Mouse (Mus musculus): ENCODE measurements at regions not wholly inside any gene's neighbourhood (a gene's known extent, or its start where the extent isn't known, plus 50 kb on each side); places are given as distances from the start of the nearest gene placed in this dataset.

DNA sequence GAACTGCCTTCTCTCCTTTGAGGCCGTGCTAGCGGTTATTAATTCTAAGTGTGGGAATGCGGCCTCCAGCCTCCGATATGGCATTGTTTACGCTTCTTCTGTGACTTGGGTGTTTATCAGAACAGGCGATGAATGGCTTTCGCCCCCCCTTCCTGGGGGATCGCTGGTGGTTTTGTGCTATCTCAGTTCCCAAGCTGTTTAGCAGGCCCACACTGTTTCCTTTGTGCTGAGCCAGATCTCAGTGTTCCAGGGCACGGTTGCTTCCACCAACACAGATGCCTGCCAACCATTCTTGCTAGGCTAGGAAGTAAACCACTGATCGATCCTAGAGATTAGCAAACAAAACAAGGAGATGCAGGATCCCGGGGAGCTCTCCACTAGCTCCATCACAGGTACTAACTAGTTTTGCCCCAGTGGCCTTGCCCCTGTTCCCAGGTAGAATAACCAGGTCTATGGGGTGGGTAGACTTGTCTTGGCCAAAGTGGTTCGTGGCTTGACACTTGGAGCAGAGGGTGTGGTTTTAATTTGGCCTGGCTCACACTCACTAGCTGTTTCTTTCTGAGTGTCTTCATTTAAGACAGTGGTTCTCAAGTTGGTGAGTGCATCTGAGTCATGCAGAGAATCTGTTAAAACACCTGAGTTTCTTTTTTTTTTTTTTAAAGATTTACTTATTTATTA is 50.9 kb upstream of the Ahctf1 start:
- peak overlapping the region; percentile 74 for H3K27ac ChIP-seq (ENCODE audit: control insufficient read depth, low read depth, low read length)
- H3K4me3 ChIP-seq (ENCODE audit: control insufficient read depth in 1 of 2, insufficient read depth in 1 of 2, low read depth in 2 of 2, low read length in 2 of 2) = peak overlapping the region; percentile 22 to 44
- peak; percentile 95 for DNase-seq (ENCODE audit: low read depth, low spot score)
- H3K9me3 ChIP-seq (replicated peaks; ENCODE audit: insufficient read depth, low read length) = no peaks in the 10 kb centered on the region
- peaks cover 16 to 21% of the 10 kb centered on the region in 2 experiments for H3K4me1 ChIP-seq (ENCODE audit: control insufficient read depth in 1 of 2, insufficient read depth in 2 of 2, low read length in 2 of 2)
- H3K9ac ChIP-seq (ENCODE audit: control insufficient read depth, low read depth, low read length, poor library complexity, severe bottlenecking) = peak overlapping the region; percentile 44
- no peaks in the 10 kb centered on the region; the same call in 1 of the 2 replicates for H3K79me2 ChIP-seq (ENCODE audit: control insufficient read depth, insufficient read depth, low read length, poor library complexity)
- H3K27me3 ChIP-seq (ENCODE audit: control insufficient read depth in 1 of 2, insufficient read depth in 2 of 2, low read length in 2 of 2) = no peaks in the 10 kb centered on the region
- peaks cover 0 to 22% of the 10 kb centered on the region in 2 experiments; a peak in 2 of 4 replicates for H3K36me3 ChIP-seq (ENCODE audit: control insufficient read depth in 1 of 2, insufficient read depth in 2 of 2, low read length in 2 of 2)
- TF ChIP-seq MYC (IDR thresholded peaks at IDR 0.05; ENCODE audit: low read depth, low read length) (0 out of 2 replicates have a peak, but pooled peaks have one; percentile 44), POLR2A (IDR thresholded peaks at IDR 0.05; ENCODE audit: control insufficient read depth in 1 of 2, insufficient read depth in 1 of 2, low read depth in 1 of 2, low read length in 2 of 2, poor library complexity in 1 of 2) (no peak), USF1 (IDR thresholded peaks at IDR 0.05; ENCODE audit: low read depth, low read length) (no peak), TCF12 (IDR thresholded peaks at IDR 0.05; ENCODE audit: low read depth, low read length) (peak; percentile 98), MXI1 (IDR thresholded peaks at IDR 0.05; ENCODE audit: low read depth, low read length) (peak; percentile 48), MEF2A (IDR thresholded peaks at IDR 0.05; ENCODE audit: extremely low read depth, insufficient replicate concordance, low read depth, low read length, poor library complexity, severe bottlenecking) (no peak), ZMIZ1 (IDR thresholded peaks at IDR 0.05; ENCODE audit: low read depth, low read length) (no peak; the same call in 1 of the 2 replicates), SIN3A (IDR thresholded peaks at IDR 0.05; ENCODE audit: low read length) (peak; percentile 91), USF2 (IDR thresholded peaks at IDR 0.05; ENCODE audit: borderline replicate concordance in 1 of 2, insufficient read depth in 1 of 2, low read depth in 1 of 2, low read length in 2 of 2) (no peak), GATA1 (IDR thresholded peaks at IDR 0.05; ENCODE audit: low read depth, low read length) (peak; percentile 93), CHD1 (IDR thresholded peaks at IDR 0.05; ENCODE audit: low read depth, low read length) (no peak), UBTF (IDR thresholded peaks at IDR 0.05; ENCODE audit: borderline replicate concordance, insufficient read depth, low read depth, low read length) (no peak), ELF1 (IDR thresholded peaks at IDR 0.05; ENCODE audit: low read depth, low read length) (no peak), JUND (IDR thresholded peaks at IDR 0.05; ENCODE audit: low read depth, low read length) (peak; percentile 22; the same call in 1 of the 2 replicates), CHD2 (IDR thresholded peaks at IDR 0.05; ENCODE audit: low read length) (no peak), KAT2A (conservative IDR thresholded peaks at IDR 0.05; ENCODE audit: low read depth, low read length) (no peak; the same call in 1 of the 2 replicates), SMC3 (IDR thresholded peaks at IDR 0.05; ENCODE audit: low read depth, low read length) (no peak), NRF1 (IDR thresholded peaks at IDR 0.05; ENCODE audit: insufficient read depth, low read depth, low read length, poor library complexity, severe bottlenecking) (no peak), MAX (IDR thresholded peaks at IDR 0.05; ENCODE audit: low read length) (peak; percentile 43; the same call in 1 of the 2 replicates), HCFC1 (IDR thresholded peaks at IDR 0.05; ENCODE audit: low read depth, low read length) (peak; percentile 50; the same call in 1 of the 2 replicates), TAL1 (IDR thresholded peaks at IDR 0.05; ENCODE audit: low read length) (peak; percentile 95), RCOR1 (IDR thresholded peaks at IDR 0.05; ENCODE audit: low read depth, low read length) (peak; percentile 96), ZC3H11A (IDR thresholded peaks at IDR 0.05; ENCODE audit: low read depth, low read length) (no peak), EP300 (IDR thresholded peaks at IDR 0.05; ENCODE audit: low read depth in 1 of 2, low read length in 2 of 2) (peak; percentile 97 to 98), ZKSCAN1 (IDR thresholded peaks at IDR 0.05; ENCODE audit: low read depth, low read length) (no peak), RAD21 (IDR thresholded peaks at IDR 0.05; ENCODE audit: low read depth, low read length) (no peak), TBP (IDR thresholded peaks at IDR 0.05; ENCODE audit: low read depth, low read length) (no peak; the same call in 1 of the 2 replicates), MAFK (IDR thresholded peaks at IDR 0.05; ENCODE audit: borderline replicate concordance, low read depth, low read length) (peak; percentile 86; the same call in 1 of the 2 replicates), CTCF (IDR thresholded peaks at IDR 0.05 in 2 of 3, conservative IDR thresholded peaks at IDR 0.05 in 1 of 3; ENCODE audit: control insufficient read depth in 1 of 3, insufficient read depth in 1 of 3, low read depth in 2 of 3, low read length in 3 of 3, poor library complexity in 1 of 3, severe bottlenecking in 1 of 3) (no peak), ZNF384 (IDR thresholded peaks at IDR 0.05; ENCODE audit: low read depth, low read length) (peak; percentile 14; the same call in 1 of the 2 replicates), MAZ (IDR thresholded peaks at IDR 0.05; ENCODE audit: low read depth, low read length) (peak; percentile 86; the same call in 1 of the 2 replicates), BHLHE40 (IDR thresholded peaks at IDR 0.05; ENCODE audit: borderline replicate concordance, low read depth, low read length) (peak; percentile 75; the same call in 1 of the 2 replicates), POLR2AphosphoS5 (IDR thresholded peaks at IDR 0.05; ENCODE audit: borderline replicate concordance, low read depth, low read length) (no peak), POLR2AphosphoS2 (IDR thresholded peaks at IDR 0.05; ENCODE audit: low read length) (peak; percentile 56; the same call in 1 of the 2 replicates), ETS1 (IDR thresholded peaks at IDR 0.05; ENCODE audit: low read depth, low read length) (peak; percentile 97)

Data from MEL (cell line).